Mouse (Mus musculus) thymus, adult 2 months (tissue): Measurements from ENCODE around the gene Kantr. TPM values are rescaled to one million over a fixed set of nuclear protein-coding genes. Genes with fewer than 3 reads are reported as not detected.

ENCODE experiments used
- DNase-seq: peaks from one replicate; pipeline ENCODE4 v3.0.0; 2021
- H3K27ac ChIP-seq: fragments of 200-500 bp; 2 replicates; pipeline ENCODE4 v1.5.1; 2012; ENCODE audit warnings: low read length, control low read depth; ENCODE audit not compliant: control insufficient read depth, insufficient read depth
- H3K27me3 ChIP-seq: fragments of 200-500 bp; 2 replicates; pipeline ENCODE4 v1.6.1; 2012; ENCODE audit warnings: mild to moderate bottlenecking, low read length, moderate library complexity, mixed read lengths; ENCODE audit not compliant: control insufficient read depth, insufficient read depth
- H3K36me3 ChIP-seq: fragments of 200-500 bp; 2 replicates; pipeline ENCODE4 v1.6.1; 2012; ENCODE audit warnings: mild to moderate bottlenecking, low read length, moderate library complexity; ENCODE audit not compliant: control insufficient read depth, insufficient read depth
- H3K4me1 ChIP-seq: fragments of 200-500 bp; replicated peaks from 2 replicates; pipeline ENCODE4 v1.6.1; 2012; ENCODE audit warnings: low read length; ENCODE audit not compliant: control insufficient read depth, insufficient read depth
- H3K4me3 ChIP-seq: fragments of 200-500 bp; 2 replicates; pipeline ENCODE4 v1.5.1; 2012; ENCODE audit warnings: mild to moderate bottlenecking, low read length, control low read depth, moderate library complexity; ENCODE audit not compliant: control insufficient read depth, insufficient read depth
- CTCF ChIP-seq: fragments of 200-500 bp; IDR thresholded peaks from 2 replicates; pipeline ENCODE4 v1.5.1; 2012; ENCODE audit warnings: mild to moderate bottlenecking, control low read depth, low read length, moderate library complexity, borderline replicate concordance; ENCODE audit not compliant: control insufficient read depth, poor library complexity, insufficient read depth; ENCODE audit errors: extremely low read depth
- POLR2A ChIP-seq: fragments of 200-500 bp; IDR thresholded peaks from 2 replicates; pipeline ENCODE4 v1.6.1; 2012; ENCODE audit warnings: mild to moderate bottlenecking, low read length, control low read depth, moderate library complexity; ENCODE audit not compliant: control insufficient read depth, poor library complexity, insufficient read depth; ENCODE audit errors: extremely low read depth
- whole genome bisulfite sequencing: fragments of 180-500 bp; shearing (Covaris S2); methylation state at CpG from one replicate; pipeline ENCODE4 v1.1.7; 2018; 5-methylcytosine and 5-hydroxymethylcytosine counted together
- polyA plus RNA-seq: library from polyadenylated mRNA; depleted of rRNA; stranded (reverse); fragments of >200 nt; gene quantifications from 2 replicates; pipeline ENCODE4 v1.2.3, GENCODE M21; 2012; rRNA removed

Kantr gene
- polyA plus RNA-seq, 1 experiment: 10.3 TPM

DNA sequence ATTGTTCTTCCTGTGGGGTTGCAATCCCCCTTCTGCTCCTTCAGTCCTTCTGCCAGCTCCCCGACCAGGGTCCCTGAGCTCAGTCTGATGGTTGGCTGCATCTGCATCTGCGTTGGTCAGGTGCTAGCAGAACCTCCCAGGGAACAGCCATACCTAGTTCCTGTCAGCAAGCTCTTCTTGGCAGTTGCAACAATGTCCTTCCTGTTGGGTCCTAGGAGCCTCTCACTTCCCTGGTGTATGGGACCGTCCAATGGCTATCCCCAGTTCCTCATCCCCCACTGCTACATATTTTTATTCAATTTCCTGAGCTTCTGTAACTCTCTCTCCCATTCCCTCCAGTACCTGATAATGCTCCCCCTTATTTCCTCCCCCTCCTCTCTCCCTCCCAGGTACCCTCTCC lies 42.5 kb downstream of the Kantr start:
- 71% methylated on average over 3 of the region's 3 CpGs for WGBS
- no peak overlapping the region for H3K4me3 ChIP-seq
- no peaks in the 10 kb centered on the region for H3K36me3 ChIP-seq
- TF ChIP-seq CTCF: no peak
- TF ChIP-seq POLR2A: no peak
- no peak overlapping the region for H3K27ac ChIP-seq
- no peaks in the 10 kb centered on the region for H3K4me1 ChIP-seq
- no peaks in the 10 kb centered on the region for H3K27me3 ChIP-seq
- no peak for DNase-seq

DNA sequence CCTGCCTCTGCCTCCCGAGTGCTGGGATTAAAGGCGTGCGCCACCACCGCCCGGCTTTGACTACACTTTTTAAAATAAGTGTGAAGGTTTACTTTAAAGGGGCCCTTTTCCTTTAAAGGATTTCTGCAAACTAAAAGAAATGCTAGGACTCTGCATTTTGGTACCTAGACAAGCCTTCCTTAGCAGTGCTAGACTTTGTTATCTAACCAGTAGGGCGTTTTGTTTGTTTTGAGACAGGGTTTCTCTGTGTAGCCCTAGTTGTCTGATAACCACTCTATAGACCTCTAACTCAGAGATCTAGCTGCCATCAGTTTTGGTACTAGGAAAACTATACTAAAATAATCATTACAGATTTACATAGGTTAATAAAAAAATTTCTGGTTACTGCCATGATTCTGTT lies 47.9 kb downstream of the Kantr start:
- no peak for TF ChIP-seq POLR2A
- TF ChIP-seq CTCF: no peak
- no peaks in the 10 kb centered on the region for H3K27me3 ChIP-seq
- no peak overlapping the region for H3K27ac ChIP-seq
- no peaks in the 10 kb centered on the region for H3K36me3 ChIP-seq
- H3K4me3 ChIP-seq: no peak overlapping the region
- WGBS: 94% methylated on average over 6 of the region's 6 CpGs
- no peak for DNase-seq
- H3K4me1 ChIP-seq: no peaks in the 10 kb centered on the region

DNA sequence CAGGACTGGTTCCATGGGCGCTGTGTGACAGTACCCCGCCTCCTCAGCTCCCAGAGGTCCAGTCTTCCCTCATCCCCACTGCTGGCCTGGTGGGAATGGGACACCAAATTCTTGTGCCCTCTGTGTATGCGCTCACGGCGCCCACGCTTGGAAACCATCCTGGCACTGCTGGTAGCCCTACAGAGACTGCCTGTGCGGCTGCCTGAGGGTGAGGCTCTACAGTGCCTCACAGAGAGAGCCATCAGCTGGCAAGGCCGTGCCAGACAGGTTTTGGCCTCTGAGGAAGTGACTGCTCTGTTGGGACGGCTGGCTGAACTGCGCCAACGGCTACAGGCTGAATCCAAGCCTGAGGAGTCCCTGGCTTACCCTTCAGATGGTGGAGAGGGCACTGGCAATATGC lies 56.1 kb downstream of the Kantr start:
- TF ChIP-seq POLR2A (no peak), CTCF (no peak)
- H3K27ac ChIP-seq: no peak overlapping the region
- 97% methylated on average over 11 of the region's 11 CpGs for WGBS
- no peak overlapping the region for H3K4me3 ChIP-seq
- H3K27me3 ChIP-seq: no peaks in the 10 kb centered on the region
- H3K36me3 ChIP-seq: peaks cover 55% of the 10 kb centered on the region
- no peak for DNase-seq
- no peaks in the 10 kb centered on the region for H3K4me1 ChIP-seq

Other genes with a start within 250 kb of the Kantr start
- gene Iqsec2, start 183.2 kb downstream of the Kantr start, polyA plus RNA-seq: 6.0 and 9.7 TPM in 2 replicates
- gene Kdm5c, start 94.5 kb downstream of the Kantr start, polyA plus RNA-seq: 92.5 and 114 TPM in 2 replicates
- 27.1 and 34.6 TPM in 2 replicates for gene Tspyl2, start 14.9 kb upstream of the Kantr start, polyA plus RNA-seq
- 0.31 and 1.1 TPM in 2 replicates for gene Gpr173, start 41.2 kb upstream of the Kantr start, polyA plus RNA-seq
- not detected in 2 replicates for gene Cldn34a, start 235.8 kb upstream of the Kantr start, polyA plus RNA-seq